Mouse (Mus musculus): Measurements from ENCODE around the gene Fam227b. TPM values are rescaled to one million over a fixed set of nuclear protein-coding genes. Genes with fewer than 3 reads are reported as not detected.

The Fam227b gene
- polyA plus RNA-seq, 1 experiment from 2014 or later = not detected

DNA sequence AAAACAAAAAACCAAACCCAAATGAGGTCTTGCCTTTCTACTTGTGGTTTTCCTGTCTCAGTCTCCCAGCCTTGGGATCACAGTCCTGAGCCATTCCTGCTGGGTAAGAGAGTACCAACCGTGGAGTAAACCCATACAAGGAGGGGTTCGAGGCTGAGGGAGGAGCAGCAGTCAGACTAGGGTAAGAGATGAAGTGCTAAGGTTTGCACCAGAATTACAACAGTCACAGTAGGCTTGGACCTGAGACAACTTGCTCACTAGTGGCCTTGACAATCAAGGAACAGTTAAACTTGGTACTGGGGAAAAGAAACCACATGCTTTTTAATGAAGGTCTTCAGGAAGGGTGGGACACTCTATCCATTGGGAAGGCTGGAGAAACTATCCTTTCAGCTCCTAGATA lies 72.7 kb downstream of the Fam227b start:
- no peak overlapping the region for H3K27ac ChIP-seq
- H3K4me3 ChIP-seq (ENCODE audit: inconsistent target) = no peak overlapping the region
- 37% methylated on average over 2 of the region's 2 CpGs for WGBS (ENCODE audit: missing documents)
- H3K79me2 ChIP-seq (ENCODE audit: inconsistent target) = no peaks in the 10 kb centered on the region
- no peaks in the 10 kb centered on the region for H3K36me3 ChIP-seq (ENCODE audit: inconsistent target)

DNA sequence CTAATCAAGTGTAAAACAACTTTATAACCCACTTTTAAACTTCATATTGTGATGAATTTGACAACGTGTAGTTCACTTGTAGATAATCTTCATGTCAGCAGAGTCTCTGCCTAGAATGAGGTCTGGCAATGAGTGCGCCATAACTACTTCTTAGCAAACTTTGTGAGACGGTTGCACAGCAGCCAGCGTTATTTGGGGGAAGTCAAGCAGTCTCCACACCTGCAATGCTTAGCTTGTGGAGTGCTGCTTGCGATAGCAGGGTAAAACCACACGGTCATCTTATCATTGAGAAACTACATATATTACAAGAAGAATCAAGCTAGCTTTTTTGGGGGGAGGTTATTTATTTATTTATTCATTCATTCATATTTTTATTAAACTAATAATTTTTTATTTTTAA lies 75.3 kb downstream of the Fam227b start:
- Histone ChIP-seq H3K79me2 (ENCODE audit: inconsistent target) (no peaks in the 10 kb centered on the region), H3K4me3 (ENCODE audit: inconsistent target) (no peak overlapping the region), H3K36me3 (ENCODE audit: inconsistent target) (no peaks in the 10 kb centered on the region), H3K27ac (no peak overlapping the region)
- WGBS (ENCODE audit: missing documents) = 96% methylated on average over 5 of the region's 6 CpGs

DNA sequence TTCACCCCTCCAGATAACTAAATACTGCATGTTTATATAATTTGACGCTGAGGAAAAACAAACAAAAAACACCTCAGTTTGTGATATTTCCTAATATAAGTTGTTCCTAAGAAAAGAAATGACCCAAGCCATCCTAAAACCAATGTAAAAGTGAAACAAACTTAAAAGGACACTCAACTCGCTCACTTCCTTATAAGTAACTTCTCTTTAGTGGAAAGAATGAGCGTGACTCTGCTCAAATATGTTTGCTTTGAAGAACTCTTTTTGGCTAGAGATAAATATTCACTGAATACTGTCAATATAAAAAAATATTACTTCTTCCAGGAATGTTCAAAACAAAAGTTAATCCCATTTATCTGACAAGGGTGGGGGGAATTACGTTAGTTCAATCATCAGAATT lies 78.1 kb downstream of the Fam227b start:
- Histone ChIP-seq H3K36me3 (ENCODE audit: inconsistent target) (no peaks in the 10 kb centered on the region), H3K4me3 (ENCODE audit: inconsistent target) (no peak overlapping the region), H3K27ac (no peak overlapping the region), H3K79me2 (ENCODE audit: inconsistent target) (no peaks in the 10 kb centered on the region)
- 51% methylated on average over 4 of the region's 4 CpGs for WGBS (ENCODE audit: missing documents)

DNA sequence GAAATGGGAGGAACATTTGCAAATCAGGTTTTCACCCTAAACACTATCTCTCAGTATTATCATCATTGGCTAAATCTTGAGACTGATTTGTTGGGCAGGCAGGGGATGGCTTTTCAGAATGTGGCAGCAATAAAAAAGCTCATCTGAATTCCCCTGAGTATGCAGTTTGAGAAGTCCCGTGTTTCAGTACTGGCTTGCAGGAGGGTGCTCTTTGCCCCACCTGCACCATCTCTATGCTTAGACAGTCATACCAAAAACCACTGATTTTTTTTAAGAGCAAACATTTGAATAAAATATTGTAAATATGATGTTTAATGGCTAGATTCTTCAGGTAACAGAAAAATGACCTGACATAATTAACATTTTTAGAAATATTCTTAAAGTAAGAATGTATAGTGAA lies 82.1 kb downstream of the Fam227b start:
- Histone ChIP-seq H3K4me3 (ENCODE audit: inconsistent target) (no peak overlapping the region), H3K79me2 (ENCODE audit: inconsistent target) (no peaks in the 10 kb centered on the region), H3K36me3 (ENCODE audit: inconsistent target) (no peaks in the 10 kb centered on the region), H3K27ac (no peak overlapping the region)
- WGBS (ENCODE audit: missing documents) = 80% methylated on average over 1 of the region's 1 CpGs

DNA sequence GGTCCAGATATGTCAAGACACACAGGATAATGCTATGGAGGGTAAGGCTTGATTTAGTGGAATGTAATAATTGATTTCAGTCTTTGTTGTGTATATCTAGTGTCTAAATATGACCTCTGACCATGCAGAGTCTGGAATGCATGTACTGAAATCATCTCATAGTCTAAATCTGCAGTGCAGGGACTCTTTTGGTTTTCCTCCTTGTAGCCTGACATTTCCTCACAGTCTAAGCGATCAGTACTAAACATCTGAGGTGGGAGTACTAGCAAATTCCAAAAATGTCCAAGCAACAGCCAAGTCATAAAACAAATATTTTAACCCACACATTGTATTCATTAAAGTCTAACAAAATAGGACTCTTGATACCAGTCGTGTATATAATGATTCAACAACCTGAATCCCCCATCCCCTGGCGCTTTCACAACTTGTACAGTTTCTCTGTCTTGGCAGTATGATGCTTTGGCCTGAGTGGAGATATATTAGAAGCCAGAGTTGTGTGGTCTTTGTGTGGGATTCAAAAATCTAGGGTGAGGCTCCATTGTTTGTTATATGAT lies 86.4 kb downstream of the Fam227b start:
- WGBS (ENCODE audit: missing documents) = 100% methylated on average over 3 of the region's 3 CpGs
- no peaks in the 10 kb centered on the region for H3K79me2 ChIP-seq (ENCODE audit: inconsistent target)
- H3K36me3 ChIP-seq (ENCODE audit: inconsistent target) = no peaks in the 10 kb centered on the region
- H3K4me3 ChIP-seq (ENCODE audit: inconsistent target) = no peak overlapping the region
- H3K27ac ChIP-seq = no peak overlapping the region

DNA sequence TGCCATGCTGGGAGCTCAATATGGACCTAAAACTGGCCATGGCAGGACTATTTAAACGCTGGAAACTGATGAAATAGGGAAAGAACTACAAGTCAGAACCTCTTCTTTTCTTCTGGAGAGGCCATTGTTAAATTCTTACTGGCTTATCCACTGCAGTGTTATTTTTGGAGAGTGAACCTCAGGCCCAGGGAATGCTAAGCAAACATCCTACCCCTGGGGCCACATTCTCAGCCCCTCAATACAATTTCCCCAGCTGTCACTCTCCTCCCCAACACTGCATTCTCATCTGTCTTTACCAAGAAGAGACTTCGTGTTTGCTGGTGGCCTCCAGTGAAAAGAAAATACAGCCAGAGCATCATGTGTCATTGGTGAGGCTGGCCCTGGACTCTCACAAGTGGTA lies 87.0 kb downstream of the Fam227b start:
- Histone ChIP-seq H3K79me2 (ENCODE audit: inconsistent target) (no peaks in the 10 kb centered on the region), H3K4me3 (ENCODE audit: inconsistent target) (no peak overlapping the region), H3K36me3 (ENCODE audit: inconsistent target) (no peaks in the 10 kb centered on the region), H3K27ac (no peak overlapping the region)
- 64% methylated on average over 2 of the region's 2 CpGs for WGBS (ENCODE audit: missing documents)

DNA sequence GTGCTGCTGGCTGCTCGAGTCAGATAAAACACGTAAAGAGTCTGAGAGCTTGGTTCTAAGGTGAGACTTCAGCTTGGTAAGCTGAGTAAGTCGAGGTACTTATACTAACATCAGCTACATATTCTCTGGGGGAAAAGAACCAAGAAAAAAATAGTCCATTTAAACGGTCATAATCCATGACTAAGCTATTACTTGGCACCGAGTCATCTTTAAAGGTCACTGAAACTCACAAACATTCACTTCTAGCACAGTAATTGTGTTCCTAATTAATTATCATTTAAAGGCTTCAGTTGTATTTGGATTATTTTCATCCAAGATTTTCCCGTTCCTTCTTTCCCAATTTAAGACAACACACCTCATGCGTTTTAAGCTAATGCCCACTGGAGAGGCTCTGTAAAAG lies 88.9 kb downstream of the Fam227b start:
- Histone ChIP-seq H3K4me3 (ENCODE audit: inconsistent target) (no peak overlapping the region), H3K79me2 (ENCODE audit: inconsistent target) (no peaks in the 10 kb centered on the region), H3K36me3 (ENCODE audit: inconsistent target) (no peaks in the 10 kb centered on the region), H3K27ac (no peak overlapping the region)
- WGBS (ENCODE audit: missing documents) = 83% methylated on average over 6 of the region's 7 CpGs

DNA sequence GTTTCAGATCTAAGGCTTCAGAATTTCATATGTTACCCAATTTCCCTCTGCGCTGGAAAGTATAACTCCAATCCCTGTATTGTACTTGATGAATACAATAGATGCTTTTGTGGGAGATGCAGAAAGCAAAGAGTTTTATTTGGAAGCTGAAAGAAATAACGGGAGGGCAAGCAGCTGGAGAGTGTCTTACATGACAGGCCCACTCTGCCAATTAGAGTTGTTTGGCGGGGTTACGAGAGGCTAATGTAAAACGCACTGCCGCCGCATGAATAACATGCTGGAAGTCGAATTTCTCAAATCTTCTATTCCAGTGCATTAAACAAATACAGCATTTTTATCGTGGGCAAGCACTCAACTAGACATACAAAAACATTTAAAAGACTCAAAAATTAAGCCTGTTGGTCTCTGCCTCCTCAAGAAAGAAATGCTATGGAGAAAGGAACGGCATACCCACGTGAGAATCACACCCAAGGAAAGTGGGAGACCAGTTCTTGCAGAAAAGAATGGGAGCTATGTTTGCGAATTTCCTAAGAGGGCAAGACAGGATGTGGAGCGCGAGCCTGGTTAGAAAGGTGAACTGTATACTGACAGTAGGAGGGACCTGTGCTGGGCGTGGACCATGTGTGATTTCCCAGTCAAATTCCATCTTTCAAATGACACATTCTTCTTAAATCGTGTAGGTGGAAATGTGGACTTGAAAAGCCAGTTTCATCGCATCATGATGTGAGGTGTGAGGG lies 90.6 kb downstream of the Fam227b start:
- no peak overlapping the region for H3K4me3 ChIP-seq (ENCODE audit: inconsistent target)
- 93% methylated on average over 17 of the region's 17 CpGs for WGBS (ENCODE audit: missing documents)
- no peak overlapping the region for H3K27ac ChIP-seq
- no peaks in the 10 kb centered on the region for H3K79me2 ChIP-seq (ENCODE audit: inconsistent target)
- no peaks in the 10 kb centered on the region for H3K36me3 ChIP-seq (ENCODE audit: inconsistent target)

DNA sequence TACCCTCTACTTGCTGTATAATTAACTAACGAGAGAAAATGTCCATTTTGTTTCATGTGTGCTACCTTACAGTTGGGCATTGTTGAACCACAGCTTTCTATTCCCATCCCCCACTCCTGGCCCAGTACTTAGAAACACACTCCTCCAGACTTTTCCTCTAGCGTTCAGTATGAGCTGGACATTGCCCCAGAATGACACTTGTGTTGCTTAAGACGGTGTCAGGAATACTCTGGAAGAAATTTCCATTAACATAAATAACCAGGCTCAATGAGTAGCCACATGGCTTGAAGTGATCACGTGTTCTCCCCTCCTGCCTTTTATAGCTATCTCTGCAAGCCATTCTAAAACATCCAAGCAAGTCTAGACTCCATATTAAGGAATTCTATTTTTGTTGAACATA lies 91.2 kb downstream of the Fam227b start:
- H3K27ac ChIP-seq = no peak overlapping the region
- no peaks in the 10 kb centered on the region for H3K79me2 ChIP-seq (ENCODE audit: inconsistent target)
- H3K4me3 ChIP-seq (ENCODE audit: inconsistent target) = no peak overlapping the region
- no peaks in the 10 kb centered on the region for H3K36me3 ChIP-seq (ENCODE audit: inconsistent target)
- WGBS (ENCODE audit: missing documents) = 97% methylated on average over 4 of the region's 4 CpGs

DNA sequence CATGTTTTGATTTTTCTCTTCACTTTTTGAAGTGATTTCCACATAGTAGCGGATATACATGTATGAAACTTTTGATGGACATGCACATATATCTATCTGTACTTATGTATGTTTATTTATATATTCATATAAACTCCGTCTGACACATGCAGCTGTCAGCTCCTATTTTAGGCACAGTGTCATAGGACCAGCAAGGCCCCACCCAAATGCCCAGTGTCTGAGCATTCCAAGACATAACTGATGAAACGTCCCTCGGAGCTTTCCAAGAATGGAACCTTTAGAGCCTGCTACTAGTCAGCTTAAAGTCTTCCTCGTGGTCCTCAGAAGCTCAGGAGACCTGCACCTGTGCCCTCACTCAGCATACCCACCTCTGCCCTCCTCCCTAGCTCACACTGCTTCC lies 98.1 kb downstream of the Fam227b start:
- Histone ChIP-seq H3K4me3 (ENCODE audit: inconsistent target) (no peak overlapping the region), H3K79me2 (ENCODE audit: inconsistent target) (no peaks in the 10 kb centered on the region), H3K36me3 (ENCODE audit: inconsistent target) (no peaks in the 10 kb centered on the region), H3K27ac (no peak overlapping the region)
- WGBS (ENCODE audit: missing documents) = 87% methylated on average over 5 of the region's 5 CpGs

DNA sequence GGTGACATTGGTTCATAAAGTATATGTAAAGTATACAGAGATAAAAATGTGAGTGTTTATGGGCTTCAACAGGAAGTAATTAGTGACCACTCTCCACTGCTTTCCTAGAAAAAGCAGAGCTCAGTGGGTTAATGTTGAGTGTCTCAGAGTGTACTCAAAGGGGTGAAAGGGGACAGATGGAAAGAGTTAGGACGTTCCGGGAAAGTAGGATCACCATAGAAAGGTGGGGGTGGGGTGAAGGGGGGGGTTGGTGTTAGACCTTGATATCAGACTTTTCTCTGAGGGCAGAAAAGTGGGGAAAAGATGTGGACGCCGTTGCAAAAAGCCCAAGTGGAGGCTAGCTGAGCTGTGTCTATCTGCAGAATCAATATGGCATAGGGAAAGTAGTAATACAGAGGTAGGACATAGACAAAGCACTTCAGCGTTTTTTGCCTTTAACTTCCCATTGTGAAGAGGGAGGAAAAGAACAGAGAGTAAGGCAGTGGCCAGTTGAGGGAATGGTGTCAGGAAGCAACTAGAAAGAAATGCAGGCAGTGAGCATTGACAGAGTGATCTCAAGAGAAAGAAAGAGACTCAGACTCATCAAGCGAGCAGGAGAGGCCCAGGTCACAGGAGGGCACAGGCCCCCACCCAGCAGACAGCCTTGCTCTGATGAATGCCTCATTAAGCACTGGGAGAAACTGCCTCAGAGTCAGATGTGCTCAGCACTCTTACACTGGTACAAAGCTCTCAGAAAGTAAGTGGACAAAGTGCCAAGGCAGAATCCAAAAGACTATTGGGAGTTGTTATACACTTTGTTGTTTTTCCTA lies 98.9 kb downstream of the Fam227b start:
- H3K79me2 ChIP-seq (ENCODE audit: inconsistent target) = no peaks in the 10 kb centered on the region
- 88% methylated on average over 6 of the region's 6 CpGs for WGBS (ENCODE audit: missing documents)
- no peak overlapping the region for H3K27ac ChIP-seq
- H3K36me3 ChIP-seq (ENCODE audit: inconsistent target) = no peaks in the 10 kb centered on the region
- H3K4me3 ChIP-seq (ENCODE audit: inconsistent target) = no peak overlapping the region

DNA sequence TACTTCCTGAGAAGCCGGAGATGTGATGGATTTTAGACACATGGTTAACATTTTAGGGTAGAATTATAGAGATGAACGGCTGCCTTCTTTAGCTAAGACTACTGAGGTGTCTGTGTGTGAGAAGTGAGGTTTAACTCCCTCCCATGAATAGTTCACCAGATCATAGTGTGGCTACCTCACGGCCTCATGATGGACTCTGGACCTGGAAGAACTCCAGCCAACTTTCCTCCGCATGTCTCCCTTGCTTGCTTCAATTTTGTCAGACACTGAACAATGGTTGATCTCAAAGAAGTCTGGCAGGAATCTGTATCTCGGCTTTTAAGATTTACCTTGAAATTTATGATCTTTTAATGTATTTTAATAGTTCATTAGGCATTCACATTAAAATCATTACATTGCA lies 106.2 kb downstream of the Fam227b start:
- no peak overlapping the region for H3K4me3 ChIP-seq (ENCODE audit: inconsistent target)
- H3K27ac ChIP-seq = no peak overlapping the region
- no peaks in the 10 kb centered on the region for H3K79me2 ChIP-seq (ENCODE audit: inconsistent target)
- H3K36me3 ChIP-seq (ENCODE audit: inconsistent target) = no peaks in the 10 kb centered on the region
- whole genome bisulfite sequencing (ENCODE audit: missing documents) = 93% methylated on average over 5 of the region's 5 CpGs

DNA sequence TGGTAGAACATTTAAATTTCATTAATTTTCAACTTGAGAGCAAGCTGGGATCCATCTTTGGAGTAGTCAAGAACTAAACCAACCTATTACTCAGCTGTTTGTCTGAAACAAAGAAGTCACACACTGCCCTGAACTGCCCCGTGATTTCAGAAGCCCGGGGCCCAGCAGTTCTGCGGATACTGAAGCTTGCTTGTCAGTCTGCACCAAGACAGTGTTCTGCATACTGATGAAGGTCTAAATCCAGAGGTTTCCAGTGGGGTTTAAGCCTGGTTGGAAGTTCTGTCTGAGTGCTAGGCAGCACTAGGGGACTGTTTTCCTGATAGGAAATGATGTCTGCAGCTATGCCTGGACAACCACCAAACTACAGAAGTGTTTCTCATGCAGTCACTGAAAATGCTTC lies 109.1 kb downstream of the Fam227b start:
- Histone ChIP-seq H3K79me2 (ENCODE audit: inconsistent target) (no peaks in the 10 kb centered on the region), H3K4me3 (ENCODE audit: inconsistent target) (no peak overlapping the region), H3K36me3 (ENCODE audit: inconsistent target) (no peaks in the 10 kb centered on the region), H3K27ac (no peak overlapping the region)
- 93% methylated on average over 3 of the region's 3 CpGs for WGBS (ENCODE audit: missing documents)

DNA sequence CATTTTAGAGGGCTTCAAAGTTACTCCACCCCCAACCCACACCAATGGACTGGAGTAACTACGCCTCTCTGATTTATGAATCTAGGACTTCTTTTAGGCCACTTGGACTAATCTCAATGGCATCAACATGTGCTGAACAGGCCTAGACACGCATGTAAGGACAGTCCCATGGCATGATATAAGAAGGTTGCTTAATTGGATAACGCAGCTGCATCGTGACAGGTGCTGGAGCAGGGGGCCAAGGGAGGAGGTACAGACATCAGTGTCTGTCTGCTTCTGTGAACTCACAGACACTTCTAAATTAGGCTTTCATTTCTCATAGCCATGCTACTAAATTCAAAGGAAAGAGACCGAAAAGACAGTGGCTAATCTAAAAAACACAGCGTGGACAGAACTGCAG lies 110.6 kb downstream of the Fam227b start:
- no peaks in the 10 kb centered on the region for H3K79me2 ChIP-seq (ENCODE audit: inconsistent target)
- H3K36me3 ChIP-seq (ENCODE audit: inconsistent target) = no peaks in the 10 kb centered on the region
- H3K27ac ChIP-seq = no peak overlapping the region
- 95% methylated on average over 6 of the region's 6 CpGs for WGBS (ENCODE audit: missing documents)
- no peak overlapping the region for H3K4me3 ChIP-seq (ENCODE audit: inconsistent target)

DNA sequence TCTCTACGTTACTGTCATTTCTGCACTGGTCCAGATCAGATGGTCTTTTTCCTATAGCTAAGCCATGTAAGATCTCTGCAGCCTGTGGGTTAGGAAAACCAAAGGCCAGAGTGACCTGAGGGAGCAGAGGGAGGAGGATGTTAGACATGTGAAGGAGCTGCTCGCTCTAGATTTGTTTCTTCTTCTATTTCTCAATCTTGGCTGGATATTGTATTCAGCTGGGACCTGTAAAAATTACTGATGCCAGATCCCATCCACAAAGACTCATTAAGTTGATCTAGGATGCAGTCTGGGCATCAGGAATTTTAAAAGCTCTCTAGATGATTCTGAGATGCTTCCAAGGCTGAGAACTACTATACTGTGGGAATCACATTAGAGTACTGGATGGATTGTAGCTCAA lies 111.2 kb downstream of the Fam227b start:
- Histone ChIP-seq H3K79me2 (ENCODE audit: inconsistent target) (no peaks in the 10 kb centered on the region), H3K36me3 (ENCODE audit: inconsistent target) (no peaks in the 10 kb centered on the region), H3K27ac (no peak overlapping the region), H3K4me3 (ENCODE audit: inconsistent target) (no peak overlapping the region)
- 93% methylated on average over 2 of the region's 2 CpGs for WGBS (ENCODE audit: missing documents)
